Mouse (Mus musculus): ENCODE measurements at regions not wholly inside any gene's neighbourhood (a gene's known extent, or its start where the extent isn't known, plus 50 kb on each side); places are given as distances from the start of the nearest gene placed in this dataset.

GRCm38 (mm10) chr13:72299660-72300059, 329.0 kb upstream of the Irx2 start:
- TF ChIP-seq CTCF (conservative IDR thresholded peaks at IDR 0.05; ENCODE audit: insufficient read depth, insufficient read length, low read depth, low read length) (no peak), POLR2A (IDR thresholded peaks at IDR 0.05; ENCODE audit: low read depth, low read length) (no peak)
